Comparison of ENCODE assay signal across 8 mouse cellular contexts in the genomic region with DNA sequence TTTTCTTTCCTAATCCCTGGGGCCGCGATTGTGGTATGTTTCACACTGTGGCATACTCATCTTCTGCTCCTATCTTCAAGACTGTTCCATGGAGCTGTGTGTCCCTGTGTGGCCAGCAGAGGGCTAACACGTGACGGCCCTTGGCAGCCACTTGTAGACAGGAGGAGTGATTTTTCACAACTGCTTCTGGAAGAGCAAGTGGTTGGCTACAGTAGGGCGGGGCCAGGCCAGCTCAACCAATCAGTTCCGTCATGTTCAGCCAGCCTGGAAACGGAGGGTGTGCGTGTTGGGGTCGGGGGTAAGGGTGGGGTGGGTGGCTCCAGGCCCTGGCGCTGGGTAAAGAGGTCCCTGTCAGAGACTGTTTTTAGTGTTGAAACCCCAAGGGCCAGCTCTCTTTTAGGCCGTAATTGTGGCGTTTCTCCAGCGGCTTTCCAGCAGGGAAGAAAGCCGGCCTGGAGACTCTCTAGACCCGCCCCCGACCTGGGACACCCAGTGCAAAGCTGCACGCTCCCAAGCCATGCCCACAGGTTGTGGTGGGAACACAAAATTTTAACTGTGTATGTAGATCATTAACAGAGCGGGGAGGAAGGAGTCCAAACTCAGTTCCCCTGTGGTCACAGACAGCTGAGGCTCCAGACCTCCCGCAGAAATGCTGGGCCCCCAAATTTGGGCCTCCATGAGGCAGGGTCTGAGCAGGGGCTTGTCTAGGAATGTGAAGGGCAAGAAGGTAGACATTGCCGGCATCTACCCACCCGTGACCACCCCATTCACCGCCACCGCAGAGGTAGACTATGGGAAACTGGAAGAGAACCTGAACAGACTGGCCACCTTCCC. TPM values are rescaled to one million over a fixed set of nuclear protein-coding genes. Genes with fewer than 3 reads are reported as not detected.
A peak's percentile ranks its signal among the peaks of the same experiment; 100 is the strongest.
DNase-seq lines count a peak whose midpoint lies in the region; ATAC-seq and TF ChIP-seq lines count a peak whose summit lies in the region.

A gene (plus strand): TSS at position 342 of the 834 bp plus-strand sequence.

- H3K27me3 ChIP-seq in hindbrain, embryonic 15.5 days: 0 out of 2 replicates have a peak, but pooled peaks cover 4% of the 10 kb centered on the region
- no peaks in the 10 kb centered on the region for H3K27me3 ChIP-seq in small intestine, adult 2 months (ENCODE audit: control insufficient read depth, insufficient read depth, low read length)

- no peak; the same call in 1 of the 2 replicates for ATAC-seq in cerebellum, adult (ENCODE audit: insufficient number of reproducible peaks, low FRiP score, low TSS enrichment)
- peak; percentile 84 for ATAC-seq in hindbrain, embryonic 15.5 days (ENCODE audit: low FRiP score, low read depth)
- peak; percentile 88 for ATAC-seq in megakaryocyte-erythroid progenitor cell, adult 5-6 weeks (replicated peaks; ENCODE audit: low FRiP score, low TSS enrichment, poor library complexity, severe bottlenecking)

- H3K4me1 ChIP-seq in hindbrain, embryonic 15.5 days (replicated peaks): no peaks in the 10 kb centered on the region
- H3K4me1 ChIP-seq in small intestine, adult 2 months (ENCODE audit: control insufficient read depth, insufficient read depth, insufficient read length, low read length): peaks cover 4% of the 10 kb centered on the region; the same call in 1 of the 2 replicates

- peak within 1 kb of the TSS; percentile 51 for H3K4me2 ChIP-seq in hindbrain, embryonic 15.5 days

- DNase-seq in cerebellum, adult 11 months: peak; percentile 35
- DNase-seq in cerebellum, postnatal 25 days: peak; percentile 60 to 76
- peak; percentile 89 for DNase-seq in gastrocnemius, adult 2 months
- peak; percentile 39 to 56 for DNase-seq in left cerebral cortex, postnatal 25 days (ENCODE audit: low spot score in 2 of 2)

- peak; percentile 79 for TF ChIP-seq CTCF in gastrocnemius, adult 2 months (IDR thresholded peaks at IDR 0.05)
- TF ChIP-seq CTCF in small intestine, adult 2 months (IDR thresholded peaks at IDR 0.05; ENCODE audit: extremely low read depth, insufficient read length, insufficient replicate concordance, low read depth, low read length): peak; percentile 78; the same call in 1 of the 2 replicates

- TF ChIP-seq POLR2A in small intestine, adult 2 months (IDR thresholded peaks at IDR 0.05; ENCODE audit: low read depth, low read length): 0 out of 2 replicates have a peak, but pooled peaks have one; percentile 10

- intact Hi-C loops in gastrocnemius, adult 2 months (cut with DNase I): no loop called here
- intact Hi-C loops in left cerebral cortex, postnatal 25 days (cut with DNase I): no loop called here

- no peaks in the 10 kb centered on the region for H3K36me3 ChIP-seq in hindbrain, embryonic 15.5 days
- no peaks in the 10 kb centered on the region for H3K36me3 ChIP-seq in small intestine, adult 2 months (ENCODE audit: control insufficient read depth, insufficient read depth, low read length)

- WGBS in hindbrain, embryonic 15.5 days: 28% methylated on average over 23 of the region's 23 CpGs
- 13% methylated on average over 23 of the region's 23 CpGs for WGBS in small intestine, adult 2 months

- H3K9me3 ChIP-seq in hindbrain, embryonic 15.5 days: no peaks in the 10 kb centered on the region

- peak within 1 kb of the TSS; percentile 87 for H3K27ac ChIP-seq in gastrocnemius, adult 2 months
- H3K27ac ChIP-seq in hindbrain, embryonic 15.5 days (replicated peaks): no peak within 1 kb of the TSS
- no peak within 1 kb of the TSS for H3K27ac ChIP-seq in small intestine, adult 2 months (ENCODE audit: insufficient read depth, low read depth, low read length)

- H3K9ac ChIP-seq in hindbrain, embryonic 15.5 days: no peak within 1 kb of the TSS

- H3K4me3 ChIP-seq in gastrocnemius, adult 2 months: peak within 1 kb of the TSS; percentile 77
- H3K4me3 ChIP-seq in hindbrain, embryonic 15.5 days: peak within 1 kb of the TSS; percentile 28
- peak within 1 kb of the TSS; percentile 63 for H3K4me3 ChIP-seq in small intestine, adult 2 months (ENCODE audit: low read depth, low read length)

RNA-seq across cellular contexts. Expression of the gene that starts here (rescaled TPM):
- 1 to 10 TPM; 2.9 to 3.1 TPM for total RNA-seq in gastrocnemius, adult 2 months (2021)
- polyA plus RNA-seq in hindbrain, embryonic 15.5 days (2015; fragmentation: Nextera tagmentation; extraction: Ambion mirVana): 1.6 and 1.8 TPM in 2 replicates
- total RNA-seq in left cerebral cortex, postnatal 25 days (2021): 1 to 10 TPM; 3.1 to 5.0 TPM
- not detected in 2 replicates for total RNA-seq in megakaryocyte-erythroid progenitor cell, adult 5-6 weeks (2014; fragmentation: Nextera tagmentation)
- total RNA-seq in megakaryocyte-erythroid progenitor cell, adult 5-6 weeks (2017): not detected in 2 replicates
- polyA plus RNA-seq in small intestine, adult 2 months (2012; rRNA removed): 0.76 and 2.2 TPM in 2 replicates

Comparison
In these comparisons a context has a peak if more than half of its experiments do, and no peak if none do; other contexts are left out.
1. Peak in ATAC-seq in megakaryocyte-erythroid progenitor cell, adult 5-6 weeks; RNA of the gene not detected or under 1 TPM.
2. DNase-seq: peak in every context shown above with its lines; median percentile 89 in gastrocnemius, adult 2 months; 68 in cerebellum, postnatal 25 days; 48 in left cerebral cortex, postnatal 25 days; 35 in cerebellum, adult 11 months.